In the genomic region with DNA sequence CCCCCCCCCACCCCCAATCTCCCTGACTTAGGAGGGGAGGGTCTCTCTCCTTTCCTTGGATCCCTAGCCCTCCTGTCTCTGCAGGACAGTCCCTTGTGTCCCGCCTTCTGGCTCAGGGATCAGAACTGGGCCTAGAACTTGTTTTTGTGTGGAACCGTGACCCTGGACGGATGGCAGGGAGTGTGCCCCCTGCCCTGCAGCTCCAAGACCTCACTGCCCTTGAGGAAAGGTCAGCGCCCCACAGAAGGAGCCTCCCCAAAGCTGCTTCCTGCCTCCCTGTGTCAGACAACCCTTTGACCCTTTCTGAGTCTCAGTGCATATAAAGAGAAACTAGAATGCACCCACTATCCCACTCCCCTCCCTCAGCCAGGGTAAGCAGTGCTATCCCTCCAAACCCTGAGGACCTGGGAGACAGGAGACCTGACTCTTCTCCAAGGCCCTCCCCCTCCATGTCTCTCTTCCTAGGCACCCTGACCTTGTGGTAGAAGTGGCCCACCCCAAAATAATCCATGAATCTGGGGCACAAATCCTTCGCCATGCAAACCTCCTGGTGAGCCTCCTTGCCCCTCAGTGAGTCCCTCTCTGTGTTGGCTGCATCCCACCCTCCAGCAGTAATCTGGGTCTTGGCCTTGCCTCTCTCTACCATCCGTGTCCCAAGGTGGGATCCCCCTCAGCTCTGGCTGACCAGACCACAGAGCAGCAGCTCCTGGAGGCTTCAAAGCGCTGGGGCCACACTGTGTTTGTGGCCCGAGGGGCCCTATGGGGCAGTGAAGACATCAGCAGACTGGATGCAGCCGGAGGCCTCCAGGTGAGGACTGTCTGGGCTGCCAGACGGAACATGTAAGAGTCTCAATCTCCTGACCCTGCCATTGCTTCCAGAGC, we compare ENCODE assay signal across 9 mouse cellular contexts. TPM values are rescaled to one million over a fixed set of nuclear protein-coding genes. Genes with fewer than 3 reads are reported as not detected.
DNase-seq lines count a peak whose midpoint lies in the region; ATAC-seq and TF ChIP-seq lines count a peak whose summit lies in the region.
"Had no signal": no experiment of that assay in that cellular context is flagged by ENCODE, and none has a peak within 500 bp of the region (broad histone marks: within the 10 kb centered on the region; RNA-seq: fewer than 3 reads in every experiment).

No protein-coding gene starts in this region.

- ATAC-seq in heart, postnatal 0 days (ENCODE audit: insufficient read depth, low read depth): no peak
- no peak for ATAC-seq in hindbrain, embryonic 15.5 days (ENCODE audit: low FRiP score, low read depth)
- no peak for ATAC-seq in midbrain, embryonic 11.5 days (ENCODE audit: low FRiP score)
- ATAC-seq in megakaryocyte-erythroid progenitor cell, adult 5-6 weeks (replicated peaks; ENCODE audit: low FRiP score, low TSS enrichment, poor library complexity, severe bottlenecking): no peak

- peaks cover 28% of the 10 kb centered on the region for H3K4me1 ChIP-seq in heart, postnatal 0 days (ENCODE audit: control insufficient read depth, insufficient read depth)
- H3K4me1 ChIP-seq in hindbrain, embryonic 15.5 days (replicated peaks): peaks cover 64% of the 10 kb centered on the region
- peaks cover 31% of the 10 kb centered on the region for H3K4me1 ChIP-seq in midbrain, embryonic 11.5 days (ENCODE audit: control insufficient read depth, insufficient read depth, low read length)

- TF ChIP-seq EP300 in heart, postnatal 0 days (IDR thresholded peaks at IDR 0.05; ENCODE audit: low read depth): no peak

- no peak overlapping the region for H3K4me3 ChIP-seq in heart, postnatal 0 days (ENCODE audit: low read depth, low read length)
- no peak overlapping the region for H3K4me3 ChIP-seq in hindbrain, embryonic 15.5 days
- H3K4me3 ChIP-seq in midbrain, embryonic 11.5 days (ENCODE audit: low read depth, low read length): no peak overlapping the region

- no peak for DNase-seq in heart, postnatal 0 days (ENCODE audit: low spot score)
- no peak for DNase-seq in heart, postnatal 36 days
- DNase-seq in cerebellum, adult 9-11 months: peak; percentile 76
- peak; percentile 81 for DNase-seq in midbrain, embryonic 11.5 days (ENCODE audit: low spot score, missing footprints)
- no peak for DNase-seq in spleen, postnatal 36 days (ENCODE audit: low spot score in 2 of 2)
- DNase-seq in gastrocnemius, postnatal 4 days (ENCODE audit: low spot score in 2 of 2): no peak
- DNase-seq: adrenal gland, postnatal 14 days had no signal

- intact Hi-C loops in heart, postnatal 36 days (cut with DNase I): loop anchor here (2.0 to 10.0 kb wide), 4 partner anchors 29 to 1151 kb away; a partner anchor contains a TSS

- no peak overlapping the region for H3K4me2 ChIP-seq in heart, postnatal 0 days (ENCODE audit: low read depth, low read length)
- H3K4me2 ChIP-seq in hindbrain, embryonic 15.5 days: no peak overlapping the region
- H3K4me2 ChIP-seq in midbrain, embryonic 11.5 days: no peak overlapping the region

- WGBS in heart, postnatal 0 days: 78% methylated on average over 10 of the region's 10 CpGs
- WGBS in hindbrain, embryonic 15.5 days: 76% methylated on average over 10 of the region's 10 CpGs
- 78% methylated on average over 10 of the region's 10 CpGs for WGBS in midbrain, embryonic 11.5 days

- peaks cover 24% of the 10 kb centered on the region for H3K27me3 ChIP-seq in heart, postnatal 0 days (ENCODE audit: control insufficient read depth, insufficient read depth, low read length)
- no peaks in the 10 kb centered on the region for H3K27me3 ChIP-seq in hindbrain, embryonic 15.5 days
- H3K27me3 ChIP-seq in midbrain, embryonic 11.5 days (ENCODE audit: control insufficient read depth, insufficient read depth, low read length): peaks cover 12% of the 10 kb centered on the region

- H3K9me3 ChIP-seq in heart, postnatal 0 days (replicated peaks; ENCODE audit: control insufficient read depth, low read length): no peaks in the 10 kb centered on the region
- H3K9me3 ChIP-seq in hindbrain, embryonic 15.5 days: no peaks in the 10 kb centered on the region
- no peaks in the 10 kb centered on the region for H3K9me3 ChIP-seq in midbrain, embryonic 11.5 days (ENCODE audit: control insufficient read depth, low read length)

- H3K36me3 ChIP-seq in heart, postnatal 0 days (replicated peaks; ENCODE audit: control insufficient read depth, insufficient read depth, low read length): peaks cover 13% of the 10 kb centered on the region
- H3K36me3 ChIP-seq in hindbrain, embryonic 15.5 days: peaks cover 21% of the 10 kb centered on the region
- peaks cover 17% of the 10 kb centered on the region for H3K36me3 ChIP-seq in midbrain, embryonic 11.5 days (ENCODE audit: control insufficient read depth, insufficient read depth, low read length)

- no peak overlapping the region for H3K9ac ChIP-seq in heart, postnatal 0 days (replicated peaks; ENCODE audit: low read depth, low read length)
- no peak overlapping the region for H3K9ac ChIP-seq in hindbrain, embryonic 15.5 days
- no peak overlapping the region for H3K9ac ChIP-seq in midbrain, embryonic 11.5 days (ENCODE audit: low read length)

- TF ChIP-seq CTCF in heart, postnatal 0 days (IDR thresholded peaks at IDR 0.05; ENCODE audit: low read depth): no peak

- 0 out of 2 replicates have a peak overlapping the region, but pooled peaks have one; percentile 7 for H3K27ac ChIP-seq in heart, postnatal 0 days (ENCODE audit: low read depth)
- H3K27ac ChIP-seq in hindbrain, embryonic 15.5 days (replicated peaks): peak overlapping the region; percentile 97
- no peak overlapping the region for H3K27ac ChIP-seq in midbrain, embryonic 11.5 days (ENCODE audit: low read depth, low read length)

RNA-seq across cellular contexts. Expression of a gene that starts 1.1 kb away (rescaled TPM):
- 7.5 TPM in 1 of 2 replicates, not detected in the other for total RNA-seq in heart, postnatal 0 days (2014; rRNA removed; ENCODE audit: low replicate concordance)
- 0.40 and 0.86 TPM in 2 replicates for polyA plus RNA-seq in heart, postnatal 0 days (2015; fragmentation: Nextera tagmentation; extraction: Ambion mirVana)
- total RNA-seq in heart, postnatal 36 days (2021): under 1 TPM; 0.65 to 0.75 TPM
- 3.7 and 5.0 TPM in 2 replicates for polyA plus RNA-seq in hindbrain, embryonic 15.5 days (2015; fragmentation: Nextera tagmentation; extraction: Ambion mirVana)
- 1.8 and 2.9 TPM in 2 replicates for polyA plus RNA-seq in midbrain, embryonic 11.5 days (2014; fragmentation: Nextera tagmentation; extraction: Ambion mirVana)
- not detected for total RNA-seq in gastrocnemius, postnatal 4 days (2021)
- not detected in 2 replicates for total RNA-seq in megakaryocyte-erythroid progenitor cell, adult 5-6 weeks (2014; fragmentation: Nextera tagmentation)
- not detected in 2 replicates for total RNA-seq in megakaryocyte-erythroid progenitor cell, adult 5-6 weeks (2017)

RNA-seq across cellular contexts. Expression of a gene that starts 1.5 kb away (rescaled TPM):
- total RNA-seq in heart, postnatal 0 days (2014; rRNA removed; ENCODE audit: low replicate concordance): 123 and 143 TPM in 2 replicates
- polyA plus RNA-seq in heart, postnatal 0 days (2015; fragmentation: Nextera tagmentation; extraction: Ambion mirVana): 91.2 and 105 TPM in 2 replicates
- total RNA-seq in heart, postnatal 36 days (2021): 100 to 1,000 TPM; 127 to 143 TPM
- 44.0 and 45.7 TPM in 2 replicates for polyA plus RNA-seq in hindbrain, embryonic 15.5 days (2015; fragmentation: Nextera tagmentation; extraction: Ambion mirVana)
- polyA plus RNA-seq in midbrain, embryonic 11.5 days (2014; fragmentation: Nextera tagmentation; extraction: Ambion mirVana): 49.4 and 55.8 TPM in 2 replicates
- 10 to 100 TPM; 67.2 to 77.6 TPM for total RNA-seq in gastrocnemius, postnatal 4 days (2021)
- total RNA-seq in megakaryocyte-erythroid progenitor cell, adult 5-6 weeks (2014; fragmentation: Nextera tagmentation): 73.4 and 96.5 TPM in 2 replicates
- 25.0 and 30.6 TPM in 2 replicates for total RNA-seq in megakaryocyte-erythroid progenitor cell, adult 5-6 weeks (2017)

RNA-seq across cellular contexts. Expression of a gene that starts 30.1 kb away (rescaled TPM):
- total RNA-seq in heart, postnatal 0 days (2014; rRNA removed; ENCODE audit: low replicate concordance): 206 and 212 TPM in 2 replicates
- 67.0 and 73.2 TPM in 2 replicates for polyA plus RNA-seq in heart, postnatal 0 days (2015; fragmentation: Nextera tagmentation; extraction: Ambion mirVana)
- total RNA-seq in heart, postnatal 36 days (2021): 10 to 100 TPM; 87.6 to 87.9 TPM
- 148 and 165 TPM in 2 replicates for polyA plus RNA-seq in hindbrain, embryonic 15.5 days (2015; fragmentation: Nextera tagmentation; extraction: Ambion mirVana)
- polyA plus RNA-seq in midbrain, embryonic 11.5 days (2014; fragmentation: Nextera tagmentation; extraction: Ambion mirVana): 91.8 and 99.3 TPM in 2 replicates
- 10 to 100 TPM; 60.1 to 65.3 TPM for total RNA-seq in gastrocnemius, postnatal 4 days (2021)
- 62.8 and 83.9 TPM in 2 replicates for total RNA-seq in megakaryocyte-erythroid progenitor cell, adult 5-6 weeks (2014; fragmentation: Nextera tagmentation)
- total RNA-seq in megakaryocyte-erythroid progenitor cell, adult 5-6 weeks (2017): 30.1 and 31.1 TPM in 2 replicates

RNA-seq across cellular contexts. Expression of a gene that starts 30.1 kb away (rescaled TPM):
- 3.2 and 4.3 TPM in 2 replicates for total RNA-seq in heart, postnatal 0 days (2014; rRNA removed; ENCODE audit: low replicate concordance)
- polyA plus RNA-seq in heart, postnatal 0 days (2015; fragmentation: Nextera tagmentation; extraction: Ambion mirVana): 11.4 and 12.5 TPM in 2 replicates
- 1 to 10 TPM; 3.1 to 3.2 TPM for total RNA-seq in heart, postnatal 36 days (2021)
- 21.3 and 23.6 TPM in 2 replicates for polyA plus RNA-seq in hindbrain, embryonic 15.5 days (2015; fragmentation: Nextera tagmentation; extraction: Ambion mirVana)
- polyA plus RNA-seq in midbrain, embryonic 11.5 days (2014; fragmentation: Nextera tagmentation; extraction: Ambion mirVana): 14.7 and 17.1 TPM in 2 replicates
- 1 to 10 TPM; 6.2 to 6.8 TPM for total RNA-seq in gastrocnemius, postnatal 4 days (2021)
- total RNA-seq in megakaryocyte-erythroid progenitor cell, adult 5-6 weeks (2014; fragmentation: Nextera tagmentation): not detected in 2 replicates
- 0.75 TPM in 1 of 2 replicates, not detected in the other for total RNA-seq in megakaryocyte-erythroid progenitor cell, adult 5-6 weeks (2017)

RNA-seq across cellular contexts. Expression of a gene that starts 37.4 kb away (rescaled TPM):
- total RNA-seq in heart, postnatal 0 days (2014; rRNA removed; ENCODE audit: low replicate concordance): 55.6 and 89.5 TPM in 2 replicates
- 2.8 TPM in 2 replicates for polyA plus RNA-seq in heart, postnatal 0 days (2015; fragmentation: Nextera tagmentation; extraction: Ambion mirVana)
- 10 to 100 TPM; 20.5 to 21.6 TPM for total RNA-seq in heart, postnatal 36 days (2021)
- 16.7 and 16.9 TPM in 2 replicates for polyA plus RNA-seq in hindbrain, embryonic 15.5 days (2015; fragmentation: Nextera tagmentation; extraction: Ambion mirVana)
- 9.2 and 10.3 TPM in 2 replicates for polyA plus RNA-seq in midbrain, embryonic 11.5 days (2014; fragmentation: Nextera tagmentation; extraction: Ambion mirVana)
- total RNA-seq in gastrocnemius, postnatal 4 days (2021): 1 to 10 TPM; 4.0 to 4.2 TPM
- total RNA-seq in megakaryocyte-erythroid progenitor cell, adult 5-6 weeks (2014; fragmentation: Nextera tagmentation): not detected in 2 replicates
- not detected in 2 replicates for total RNA-seq in megakaryocyte-erythroid progenitor cell, adult 5-6 weeks (2017)

Comparison
In these comparisons a context has a peak if more than half of its experiments do, and no peak if none do; other contexts are left out.
1. DNase-seq: peak in cerebellum, adult 9-11 months (single experiment) and midbrain, embryonic 11.5 days (single experiment); none in heart, postnatal 0 days (single experiment), heart, postnatal 36 days (0 of 2), spleen, postnatal 36 days (0 of 2) and gastrocnemius, postnatal 4 days (0 of 2).